Comparison of ENCODE assay signal across 11 mouse cellular contexts in the genomic region with DNA sequence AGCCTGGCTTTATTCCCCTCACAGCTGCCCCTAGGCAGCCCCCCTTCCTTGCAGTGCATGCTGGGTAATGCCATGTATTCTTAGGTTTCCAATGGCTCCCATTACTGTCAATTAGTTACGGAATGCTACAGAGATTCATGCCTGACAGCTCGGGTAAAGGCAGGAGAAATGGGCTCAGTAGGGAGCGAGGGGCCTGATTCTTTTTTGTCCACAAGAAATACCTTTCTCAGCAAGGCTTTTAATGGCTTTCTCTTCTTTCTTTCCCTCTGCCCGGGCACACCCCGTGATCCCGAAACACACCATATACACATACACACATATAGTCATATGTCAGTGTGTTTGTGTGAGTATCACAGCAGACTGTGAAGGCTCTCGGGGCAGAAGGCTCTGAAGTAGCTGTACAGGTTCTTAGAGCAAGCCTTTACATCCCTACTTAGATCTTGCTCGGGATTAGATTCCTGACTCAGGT. TPM values are rescaled to one million over a fixed set of nuclear protein-coding genes. Genes with fewer than 3 reads are reported as not detected.
DNase-seq lines count a peak whose midpoint lies in the region; ATAC-seq and TF ChIP-seq lines count a peak whose summit lies in the region.
"Had no signal": no experiment of that assay in that cellular context is flagged by ENCODE, and none has a peak within 500 bp of the region (broad histone marks: within the 10 kb centered on the region; RNA-seq: fewer than 3 reads in every experiment).

No protein-coding gene starts in this region.

- peak overlapping the region; percentile 96 for H3K27ac ChIP-seq in brown adipose tissue, adult 24 weeks (replicated peaks; ENCODE audit: low read depth, low read length)
- H3K27ac ChIP-seq in embryonic facial prominence, embryonic 11.5 days (replicated peaks; ENCODE audit: low read depth, low read length): peak overlapping the region; percentile 43; the same call in 1 of the 2 replicates
- H3K27ac ChIP-seq in hindbrain, embryonic 13.5 days: peak overlapping the region; percentile 83
- H3K27ac ChIP-seq in midbrain, embryonic 15.5 days: peak overlapping the region; percentile 74
- no peak overlapping the region for H3K27ac ChIP-seq in thymus, adult 2 months (ENCODE audit: control insufficient read depth, insufficient read depth, low read length)
- H3K27ac ChIP-seq in cerebellum, adult 2 months (ENCODE audit: insufficient read depth, low read length): no peak overlapping the region

- TF ChIP-seq POLR2A in thymus, adult 2 months (IDR thresholded peaks at IDR 0.05; ENCODE audit: control insufficient read depth, extremely low read depth, insufficient read depth, low read length, poor library complexity): no peak
- no peak for TF ChIP-seq POLR2A in cerebellum, adult 2 months (IDR thresholded peaks at IDR 0.05; ENCODE audit: borderline replicate concordance, insufficient read depth, low read length)

- H3K36me3 ChIP-seq in embryonic facial prominence, embryonic 11.5 days (replicated peaks; ENCODE audit: control insufficient read depth, insufficient read depth, low read depth, low read length): no peaks in the 10 kb centered on the region
- H3K36me3 ChIP-seq in hindbrain, embryonic 13.5 days: no peaks in the 10 kb centered on the region
- no peaks in the 10 kb centered on the region for H3K36me3 ChIP-seq in midbrain, embryonic 15.5 days (replicated peaks)
- no peaks in the 10 kb centered on the region for H3K36me3 ChIP-seq in thymus, adult 2 months (ENCODE audit: control insufficient read depth, insufficient read depth, low read length)
- H3K36me3 ChIP-seq: G1E had no signal

- H3K4me2 ChIP-seq in embryonic facial prominence, embryonic 11.5 days (ENCODE audit: low read depth, low read length): no peak overlapping the region
- H3K4me2 ChIP-seq in hindbrain, embryonic 13.5 days: peak overlapping the region; percentile 39
- peak overlapping the region; percentile 44 for H3K4me2 ChIP-seq in midbrain, embryonic 15.5 days
- H3K4me2 ChIP-seq: lung, embryonic 14.5 days had no signal

- peak; percentile 76 for ATAC-seq in embryonic facial prominence, embryonic 11.5 days (replicated peaks; ENCODE audit: insufficient number of reproducible peaks, low FRiP score, low TSS enrichment, low read depth)
- peak; percentile 93 for ATAC-seq in hindbrain, embryonic 13.5 days (ENCODE audit: low FRiP score)
- peak; percentile 92 for ATAC-seq in midbrain, embryonic 15.5 days (replicated peaks)

- H3K27me3 ChIP-seq in embryonic facial prominence, embryonic 11.5 days (ENCODE audit: control insufficient read depth, insufficient read depth, low read length): no peaks in the 10 kb centered on the region
- no peaks in the 10 kb centered on the region for H3K27me3 ChIP-seq in hindbrain, embryonic 13.5 days
- H3K27me3 ChIP-seq in midbrain, embryonic 15.5 days (replicated peaks): no peaks in the 10 kb centered on the region
- no peaks in the 10 kb centered on the region for H3K27me3 ChIP-seq in thymus, adult 2 months (ENCODE audit: control insufficient read depth, insufficient read depth, low read length)
- no peaks in the 10 kb centered on the region for H3K27me3 ChIP-seq in cerebellum, adult 2 months (ENCODE audit: control insufficient read depth, insufficient read depth, low read length)

- no peak for TF ChIP-seq CTCF in thymus, adult 2 months (IDR thresholded peaks at IDR 0.05; ENCODE audit: borderline replicate concordance, control insufficient read depth, extremely low read depth, insufficient read depth, low read length, poor library complexity)
- TF ChIP-seq CTCF in cerebellum, adult 2 months (IDR thresholded peaks at IDR 0.05; ENCODE audit: borderline replicate concordance, insufficient read depth, low read depth, low read length): no peak

- DNase-seq in embryonic facial prominence, embryonic 11.5 days (ENCODE audit: low spot score): peak; percentile 83
- DNase-seq in thymus, adult 2 months: no peak
- DNase-seq in cerebellum, adult 2 months: no peak
- DNase-seq in left cerebral cortex, postnatal 14 days (ENCODE audit: low spot score in 2 of 2): no peak
- DNase-seq: heart, postnatal 10 days; layer of hippocampus, adult 9-11 months; lung, embryonic 14.5 days had no signal

- H3K9me3 ChIP-seq in embryonic facial prominence, embryonic 11.5 days (replicated peaks; ENCODE audit: control insufficient read depth, low read length): no peaks in the 10 kb centered on the region; the same call in 1 of the 2 replicates
- H3K9me3 ChIP-seq in hindbrain, embryonic 13.5 days: no peaks in the 10 kb centered on the region
- no peaks in the 10 kb centered on the region for H3K9me3 ChIP-seq in midbrain, embryonic 15.5 days
- H3K9me3 ChIP-seq: G1E had no signal

- H3K4me1 ChIP-seq in brown adipose tissue, adult 24 weeks (ENCODE audit: control insufficient read depth, insufficient read depth, insufficient read length, low read length): peaks cover 13% of the 10 kb centered on the region
- no peaks in the 10 kb centered on the region; the same call in 1 of the 2 replicates for H3K4me1 ChIP-seq in embryonic facial prominence, embryonic 11.5 days (ENCODE audit: control insufficient read depth, insufficient read depth, low read length)
- peaks cover 38% of the 10 kb centered on the region for H3K4me1 ChIP-seq in hindbrain, embryonic 13.5 days (replicated peaks)
- peaks cover 14% of the 10 kb centered on the region for H3K4me1 ChIP-seq in midbrain, embryonic 15.5 days
- no peaks in the 10 kb centered on the region for H3K4me1 ChIP-seq in thymus, adult 2 months (replicated peaks; ENCODE audit: control insufficient read depth, insufficient read depth, low read length)
- H3K4me1 ChIP-seq in cerebellum, adult 2 months (ENCODE audit: control insufficient read depth, insufficient read depth, low read length): peaks cover 4% of the 10 kb centered on the region; the same call in 1 of the 2 replicates

- H3K4me3 ChIP-seq in brown adipose tissue, adult 24 weeks (ENCODE audit: insufficient read depth, low read depth, low read length): no peak overlapping the region
- H3K4me3 ChIP-seq in embryonic facial prominence, embryonic 11.5 days (ENCODE audit: low read depth, low read length): no peak overlapping the region
- H3K4me3 ChIP-seq in hindbrain, embryonic 13.5 days: peak overlapping the region; percentile 2; the same call in 1 of the 2 replicates
- H3K4me3 ChIP-seq in midbrain, embryonic 15.5 days: peak overlapping the region; percentile 20; the same call in 1 of the 2 replicates
- no peak overlapping the region for H3K4me3 ChIP-seq in thymus, adult 2 months (ENCODE audit: control insufficient read depth, insufficient read depth, low read length)
- no peak overlapping the region for H3K4me3 ChIP-seq in cerebellum, adult 2 months (replicated peaks; ENCODE audit: insufficient read depth, low read depth, low read length)

- 28% methylated on average over 8 of the region's 8 CpGs for WGBS in embryonic facial prominence, embryonic 11.5 days
- WGBS in hindbrain, embryonic 13.5 days: 8% methylated on average over 8 of the region's 8 CpGs
- 11% methylated on average over 8 of the region's 8 CpGs for WGBS in midbrain, embryonic 15.5 days
- 91% methylated on average over 8 of the region's 8 CpGs for WGBS in thymus, adult 2 months
- 67% methylated on average over 8 of the region's 8 CpGs for WGBS in cerebellum, adult 2 months

- H3K9ac ChIP-seq in embryonic facial prominence, embryonic 11.5 days (replicated peaks; ENCODE audit: low read length): no peak overlapping the region
- peak overlapping the region; percentile 21 for H3K9ac ChIP-seq in hindbrain, embryonic 13.5 days
- H3K9ac ChIP-seq in midbrain, embryonic 15.5 days: peak overlapping the region; percentile 3; the same call in 1 of the 2 replicates
- H3K9ac ChIP-seq: lung, embryonic 14.5 days had no signal

- intact Hi-C loops in left cerebral cortex, postnatal 14 days (cut with DNase I): no loop called here

RNA-seq across cellular contexts. Expression of a gene that starts 44.6 kb away (rescaled TPM):
- polyA plus RNA-seq in brown adipose tissue, adult 24 weeks (2012; ENCODE audit: insufficient read depth, insufficient read length, missing spikeins): 4.0 and 6.1 TPM in 2 replicates
- polyA plus RNA-seq in embryonic facial prominence, embryonic 11.5 days (2014; fragmentation: Nextera tagmentation; extraction: Ambion mirVana): 12.6 and 14.5 TPM in 2 replicates
- 4.9 and 5.0 TPM in 2 replicates for polyA plus RNA-seq in hindbrain, embryonic 13.5 days (2015; fragmentation: Nextera tagmentation; extraction: Ambion mirVana)
- 4.4 and 4.9 TPM in 2 replicates for polyA plus RNA-seq in midbrain, embryonic 15.5 days (2015; fragmentation: Nextera tagmentation; extraction: Ambion mirVana)
- 6.8 and 7.9 TPM in 2 replicates for polyA plus RNA-seq in thymus, adult 2 months (2012; rRNA removed)
- 3.9 and 5.0 TPM in 2 replicates for polyA plus RNA-seq in cerebellum, adult 2 months (2012; rRNA removed)
- total RNA-seq in left cerebral cortex, postnatal 14 days (2021): 1 to 10 TPM; 4.0 to 4.5 TPM

Comparison
In these comparisons a context has a peak if more than half of its experiments do, and no peak if none do; other contexts are left out.
1. H3K27ac ChIP-seq: peak in brown adipose tissue, adult 24 weeks (single experiment), embryonic facial prominence, embryonic 11.5 days (single experiment), hindbrain, embryonic 13.5 days (single experiment) and midbrain, embryonic 15.5 days (single experiment); none in thymus, adult 2 months (single experiment) and cerebellum, adult 2 months (single experiment).
2. H3K4me3 ChIP-seq: peak in hindbrain, embryonic 13.5 days (single experiment) and midbrain, embryonic 15.5 days (single experiment); none in brown adipose tissue, adult 24 weeks (single experiment), embryonic facial prominence, embryonic 11.5 days (single experiment), thymus, adult 2 months (single experiment) and cerebellum, adult 2 months (single experiment).
3. Peak in every context shown above with its lines, with median percentiles within 50 percentile points of each other: ATAC-seq.